In the genomic region with DNA sequence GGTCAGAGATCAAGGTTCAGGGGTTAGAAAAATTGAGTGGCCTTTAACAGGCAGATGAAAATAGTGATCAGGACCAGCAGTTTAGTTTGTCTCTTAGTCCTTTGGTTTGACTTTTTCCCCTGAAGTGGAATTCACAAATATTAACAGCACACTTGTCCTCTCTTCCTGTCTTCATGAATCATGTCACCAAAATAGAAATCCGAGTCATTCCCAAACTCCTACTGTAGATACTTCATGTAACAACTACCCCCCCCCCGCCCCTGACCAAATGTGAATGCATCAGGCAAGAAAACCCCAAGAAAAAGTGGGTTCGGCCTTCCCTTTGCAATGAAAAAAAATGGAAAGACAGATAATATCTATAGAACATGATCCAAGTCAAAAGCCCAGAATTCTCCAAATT, we compare ENCODE assay signal across 26 mouse cellular contexts.
A peak's percentile ranks its signal among the peaks of the same experiment; 100 is the strongest.
DNase-seq lines count a peak whose midpoint lies in the region; ATAC-seq and TF ChIP-seq lines count a peak whose summit lies in the region.
"Had no signal": no experiment of that assay in that cellular context is flagged by ENCODE, and none has a peak within 500 bp of the region (broad histone marks: within the 10 kb centered on the region; RNA-seq: fewer than 3 reads in every experiment).

No protein-coding gene starts in this region.

- H3K9me3 ChIP-seq in heart, postnatal 0 days (replicated peaks; ENCODE audit: control insufficient read depth, low read length) = no peaks in the 10 kb centered on the region
- H3K9me3 ChIP-seq in hindbrain, embryonic 11.5 days (ENCODE audit: control insufficient read depth, low read length) = no peaks in the 10 kb centered on the region
- H3K9me3 ChIP-seq: embryonic facial prominence, embryonic 15.5 days; forebrain, embryonic 15.5 days; heart, embryonic 10.5 days; hindbrain, embryonic 12.5 days had no signal

- no peaks in the 10 kb centered on the region for H3K36me3 ChIP-seq in heart, postnatal 0 days (replicated peaks; ENCODE audit: control insufficient read depth, insufficient read depth, low read length)
- H3K36me3 ChIP-seq in hindbrain, embryonic 11.5 days (ENCODE audit: control insufficient read depth, insufficient read depth, low read length) = no peaks in the 10 kb centered on the region
- H3K36me3 ChIP-seq: embryonic facial prominence, embryonic 15.5 days; forebrain, embryonic 15.5 days; G1E; heart, embryonic 10.5 days; hindbrain, embryonic 12.5 days had no signal

- no peak for TF ChIP-seq CTCF in heart, postnatal 0 days (IDR thresholded peaks at IDR 0.05; ENCODE audit: low read depth)
- no peak for TF ChIP-seq CTCF in embryonic fibroblast, embryonic 13.5 days (IDR thresholded peaks at IDR 0.05; ENCODE audit: borderline replicate concordance, insufficient read depth, low read length)

- 39% methylated on average over 3 of the region's 3 CpGs for WGBS in heart, postnatal 0 days
- 97% methylated on average over 3 of the region's 3 CpGs for WGBS in hindbrain, embryonic 11.5 days

- peak; percentile 28 for DNase-seq in heart, postnatal 0 days (ENCODE audit: low spot score)
- DNase-seq in heart, postnatal 25 days (ENCODE audit: low spot score) = no peak
- peak; percentile 15 for DNase-seq in 3134 (ENCODE audit: extremely low read depth, insufficient read length, low spot score)
- peak; percentile 57 for DNase-seq in Muller cell, postnatal 12 days (ENCODE audit: inconsistent ontology term)
- DNase-seq in hindbrain, embryonic 11.5 days (ENCODE audit: low spot score) = no peak
- no peak for DNase-seq in embryo, embryonic 11 days
- DNase-seq: adrenal gland, adult 2 months; adrenal gland, postnatal 25 days; B cell, adult 2 months; cerebellum, adult 8-10 months; cerebellum, postnatal 25 days; gastrocnemius, postnatal 14 days; heart, adult 11 months; heart, postnatal 36 days had no signal

- H3K27ac ChIP-seq in heart, postnatal 0 days (ENCODE audit: low read depth) = peak overlapping the region; percentile 58
- peak overlapping the region; percentile 96 for H3K27ac ChIP-seq in embryonic fibroblast, embryonic 13.5 days (ENCODE audit: insufficient read depth, low read length)
- H3K27ac ChIP-seq in hindbrain, embryonic 11.5 days (ENCODE audit: low read depth, low read length) = no peak overlapping the region
- H3K27ac ChIP-seq: embryonic facial prominence, embryonic 15.5 days; forebrain, embryonic 15.5 days; heart, embryonic 10.5 days; hindbrain, embryonic 12.5 days had no signal

- no peak for TF ChIP-seq POLR2A in embryonic fibroblast, embryonic 13.5 days (IDR thresholded peaks at IDR 0.05; ENCODE audit: low read depth, low read length)

- no peak for TF ChIP-seq EP300 in heart, postnatal 0 days (IDR thresholded peaks at IDR 0.05; ENCODE audit: low read depth)

- H3K27me3 ChIP-seq in heart, postnatal 0 days (ENCODE audit: control insufficient read depth, insufficient read depth, low read length) = no peaks in the 10 kb centered on the region
- no peaks in the 10 kb centered on the region for H3K27me3 ChIP-seq in hindbrain, embryonic 11.5 days (ENCODE audit: control insufficient read depth, insufficient read depth, low read length)
- H3K27me3 ChIP-seq: embryonic facial prominence, embryonic 15.5 days; forebrain, embryonic 15.5 days; hindbrain, embryonic 12.5 days; Patski had no signal

- peaks cover 3% of the 10 kb centered on the region; the same call in 1 of the 2 replicates for H3K4me1 ChIP-seq in heart, postnatal 0 days (ENCODE audit: control insufficient read depth, insufficient read depth)
- peaks cover 6% of the 10 kb centered on the region; the same call in 1 of the 2 replicates for H3K4me1 ChIP-seq in embryonic fibroblast, embryonic 13.5 days (ENCODE audit: control insufficient read depth, insufficient read depth, low read length)
- H3K4me1 ChIP-seq in hindbrain, embryonic 11.5 days (replicated peaks; ENCODE audit: control insufficient read depth, insufficient read depth, low read length) = no peaks in the 10 kb centered on the region
- H3K4me1 ChIP-seq: embryonic facial prominence, embryonic 15.5 days; forebrain, embryonic 15.5 days; heart, embryonic 10.5 days; hindbrain, embryonic 12.5 days had no signal

- no peak overlapping the region for H3K9ac ChIP-seq in heart, postnatal 0 days (replicated peaks; ENCODE audit: low read depth, low read length)
- H3K9ac ChIP-seq in hindbrain, embryonic 11.5 days (ENCODE audit: low read depth, low read length) = no peak overlapping the region
- H3K9ac ChIP-seq: embryonic facial prominence, embryonic 15.5 days; forebrain, embryonic 15.5 days; hindbrain, embryonic 12.5 days had no signal

- no peak overlapping the region for H3K4me3 ChIP-seq in heart, postnatal 0 days (ENCODE audit: low read depth, low read length)
- no peak overlapping the region for H3K4me3 ChIP-seq in embryonic fibroblast, embryonic 13.5 days (ENCODE audit: insufficient read depth, low read length)
- no peak overlapping the region for H3K4me3 ChIP-seq in hindbrain, embryonic 11.5 days (ENCODE audit: low read depth, low read length)
- H3K4me3 ChIP-seq: embryonic facial prominence, embryonic 15.5 days; forebrain, embryonic 15.5 days; heart, embryonic 10.5 days; hindbrain, embryonic 12.5 days had no signal

- ATAC-seq in heart, postnatal 0 days (ENCODE audit: insufficient read depth, low read depth) = peak; percentile 58; the same call in 1 of the 2 replicates
- ATAC-seq in hindbrain, embryonic 11.5 days (ENCODE audit: low FRiP score) = no peak
- ATAC-seq: activated CD4-positive, CD25-positive, alpha-beta regulatory T cell, adult 4 months; CD4-positive, CD25-positive, alpha-beta regulatory T cell, adult 4 months; forebrain, embryonic 15.5 days; hindbrain, embryonic 16.5 days; inflammation-experienced regulatory T-cells, adult 6 months; intestine, postnatal 0 days; Patski had no signal

- intact Hi-C loops in heart, postnatal 25 days (cut with DNase I) = no loop called here

- no peak overlapping the region for H3K4me2 ChIP-seq in heart, postnatal 0 days (ENCODE audit: low read depth, low read length)
- H3K4me2 ChIP-seq in hindbrain, embryonic 11.5 days (replicated peaks; ENCODE audit: low read depth, low read length) = no peak overlapping the region
- H3K4me2 ChIP-seq: embryonic facial prominence, embryonic 15.5 days; forebrain, embryonic 15.5 days; hindbrain, embryonic 12.5 days had no signal

Comparison
In these comparisons a context has a peak if more than half of its experiments do, and no peak if none do; other contexts are left out.
1. DNase-seq: peak in heart, postnatal 0 days (single experiment), 3134 (single experiment) and Muller cell, postnatal 12 days (single experiment); none in heart, postnatal 25 days (single experiment), hindbrain, embryonic 11.5 days (single experiment) and embryo, embryonic 11 days (single experiment).